Mouse (Mus musculus): ENCODE measurements around the gene Stk32c.

- TF ChIP-seq CTCF (IDR thresholded peaks at IDR 0.05; ENCODE audit: low read depth) = no peak
- TF ChIP-seq EP300 (optimal IDR thresholded peaks at IDR 0.05) = no peak
Measured at GRCm38 (mm10) chr7:139093781-139094180, 119.3 kb downstream of the Stk32c start.
